Mouse (Mus musculus) heart, embryonic 15.5 days (tissue): ENCODE measurements at regions not wholly inside any gene's neighbourhood (a gene's known extent, or its start where the extent isn't known, plus 50 kb on each side); places are given as distances from the start of the nearest gene placed in this dataset.

Experiments
- ATAC-seq: fragments of 200-750 bp; cut with Nextera tagmentation; replicated peaks from 2 replicates; pipeline ENCODE4 v1.8.0; 2017; ENCODE audit warnings: low read depth, moderate TSS enrichment; ENCODE audit not compliant: insufficient number of reproducible peaks, insufficient read depth, low FRiP score
- H3K27ac ChIP-seq: fragments of 300-500 bp; sonication (generic); 2 replicates; pipeline ENCODE4 v1.5.1; 2015; ENCODE audit warnings: mild to moderate bottlenecking, inconsistent platforms
- H3K27me3 ChIP-seq: fragments of 300-500 bp; sonication (generic); 2 replicates; pipeline ENCODE4 v1.6.1; 2015; ENCODE audit warnings: inconsistent platforms
- H3K36me3 ChIP-seq: fragments of 300-500 bp; sonication (generic); 2 replicates; pipeline ENCODE4 v1.6.1; 2015; ENCODE audit warnings: mild to moderate bottlenecking, inconsistent platforms
- H3K4me1 ChIP-seq: fragments of 300-500 bp; sonication (generic); replicated peaks from 2 replicates; pipeline ENCODE4 v1.6.1; 2015; ENCODE audit warnings: inconsistent platforms
- H3K4me2 ChIP-seq: fragments of 300-500 bp; sonication (generic); 2 replicates; pipeline ENCODE4 v1.6.1; 2015; ENCODE audit warnings: inconsistent platforms, mild to moderate bottlenecking, moderate library complexity
- H3K4me3 ChIP-seq: fragments of 300-500 bp; sonication (generic); 2 replicates; pipeline ENCODE4 v1.5.1; 2015; ENCODE audit warnings: mild to moderate bottlenecking, inconsistent platforms
- H3K9ac ChIP-seq: fragments of 300-500 bp; sonication (generic); 2 replicates; pipeline ENCODE4 v1.6.1; 2015; ENCODE audit warnings: mild to moderate bottlenecking, inconsistent platforms
- H3K9me3 ChIP-seq: fragments of 300-500 bp; sonication (generic); replicated peaks from 2 replicates; pipeline ENCODE4 v1.6.1; 2016; ENCODE audit warnings: inconsistent platforms
- WGBS: fragments of 180-500 bp; shearing (Covaris S2); methylation state at CpG from one replicate; pipeline ENCODE4 v1.1.7; 2015; ENCODE audit warnings: mixed read lengths; 5-methylcytosine and 5-hydroxymethylcytosine counted together

- no peak for ATAC-seq
- WGBS: 54% methylated on average over 2 of the region's 2 CpGs
- H3K27me3 ChIP-seq: no peaks in the 10 kb centered on the region
- H3K36me3 ChIP-seq: no peaks in the 10 kb centered on the region
- H3K9me3 ChIP-seq: no peaks in the 10 kb centered on the region
- no peak overlapping the region for H3K27ac ChIP-seq
- peaks cover 11% of the 10 kb centered on the region for H3K4me1 ChIP-seq
- no peak overlapping the region for H3K4me2 ChIP-seq
- no peak overlapping the region for H3K9ac ChIP-seq
- H3K4me3 ChIP-seq: no peak overlapping the region
These were observed 317.7 kb downstream of the Gsdmc2 start for GRCm38 (mm10) chr15:63527318-63527717.

- H3K4me2 ChIP-seq: no peak overlapping the region
- H3K27ac ChIP-seq: no peak overlapping the region
- H3K4me1 ChIP-seq: peaks cover 11% of the 10 kb centered on the region
- 36% methylated on average over 2 of the region's 2 CpGs for WGBS
- 0 out of 2 replicates have a peak, but pooled peaks have one; percentile 22 for ATAC-seq
- H3K4me3 ChIP-seq: no peak overlapping the region
- H3K27me3 ChIP-seq: no peaks in the 10 kb centered on the region
- no peaks in the 10 kb centered on the region for H3K9me3 ChIP-seq
- no peak overlapping the region for H3K9ac ChIP-seq
- H3K36me3 ChIP-seq: no peaks in the 10 kb centered on the region
These were observed 318.2 kb downstream of the Gsdmc2 start for GRCm38 (mm10) chr15:63526820-63527219.

- Histone ChIP-seq H3K27ac (no peak overlapping the region), H3K9me3 (no peaks in the 10 kb centered on the region), H3K4me1 (no peaks in the 10 kb centered on the region), H3K4me2 (no peak overlapping the region), H3K36me3 (no peaks in the 10 kb centered on the region), H3K4me3 (no peak overlapping the region), H3K27me3 (no peaks in the 10 kb centered on the region), H3K9ac (no peak overlapping the region)
- ATAC-seq: no peak
- 63% methylated on average over 3 of the region's 3 CpGs for WGBS
These were observed 327.7 kb downstream of the Gsdmc2 start for GRCm38 (mm10) chr15:63517301-63517700.

GRCm38 (mm10) chr15:63500453-63500852, 344.5 kb downstream of the Gsdmc2 start:
- no peaks in the 10 kb centered on the region for H3K9me3 ChIP-seq
- 37% methylated on average over 1 of the region's 1 CpGs for WGBS
- H3K9ac ChIP-seq: no peak overlapping the region
- H3K27me3 ChIP-seq: no peaks in the 10 kb centered on the region
- no peak overlapping the region for H3K4me3 ChIP-seq
- H3K4me2 ChIP-seq: no peak overlapping the region
- no peak overlapping the region for H3K27ac ChIP-seq
- H3K4me1 ChIP-seq: no peaks in the 10 kb centered on the region
- ATAC-seq: no peak
- H3K36me3 ChIP-seq: no peaks in the 10 kb centered on the region

GRCm38 (mm10) chr15:63498483-63498882, 346.5 kb downstream of the Gsdmc2 start:
- no peak overlapping the region for H3K4me2 ChIP-seq
- no peaks in the 10 kb centered on the region for H3K36me3 ChIP-seq
- no peak for ATAC-seq
- no peak overlapping the region for H3K27ac ChIP-seq
- H3K4me3 ChIP-seq: no peak overlapping the region
- 75% methylated on average over 3 of the region's 3 CpGs for WGBS
- no peaks in the 10 kb centered on the region for H3K27me3 ChIP-seq
- no peak overlapping the region for H3K9ac ChIP-seq
- H3K4me1 ChIP-seq: no peaks in the 10 kb centered on the region
- no peaks in the 10 kb centered on the region for H3K9me3 ChIP-seq

GRCm38 (mm10) chr15:63497207-63497606, 347.8 kb downstream of the Gsdmc2 start:
- Histone ChIP-seq H3K4me3 (no peak overlapping the region), H3K27ac (no peak overlapping the region), H3K4me1 (no peaks in the 10 kb centered on the region), H3K9ac (no peak overlapping the region), H3K4me2 (no peak overlapping the region), H3K36me3 (no peaks in the 10 kb centered on the region), H3K9me3 (no peaks in the 10 kb centered on the region), H3K27me3 (no peaks in the 10 kb centered on the region)
- no peak for ATAC-seq
- 87% methylated on average over 3 of the region's 3 CpGs for WGBS

- no peak for ATAC-seq
These were observed 360.1 kb downstream of the Gsdmc2 start for GRCm38 (mm10) chr15:63484910-63485309.

GRCm38 (mm10) chr15:63484217-63484887, 360.6 kb downstream of the Gsdmc2 start:
- WGBS: 13% methylated on average over 4 of the region's 4 CpGs
- Histone ChIP-seq H3K4me1 (peaks cover 13% of the 10 kb centered on the region), H3K4me2 (peak overlapping the region; percentile 29; the same call in 1 of the 2 replicates), H3K4me3 (0 out of 2 replicates have a peak overlapping the region, but pooled peaks have one; percentile 0), H3K36me3 (no peaks in the 10 kb centered on the region), H3K9ac (no peak overlapping the region), H3K27me3 (no peaks in the 10 kb centered on the region), H3K9me3 (no peaks in the 10 kb centered on the region), H3K27ac (peak overlapping the region; percentile 58)
- ATAC-seq: no peak; the same call in 1 of the 2 replicates

More at GRCm38 (mm10) chr15:63484910-63485309, 360.1 kb downstream of the Gsdmc2 start:
- Histone ChIP-seq H3K27ac (peak overlapping the region; percentile 58), H3K4me1 (peaks cover 13% of the 10 kb centered on the region), H3K9me3 (no peaks in the 10 kb centered on the region), H3K27me3 (no peaks in the 10 kb centered on the region), H3K4me3 (no peak overlapping the region), H3K4me2 (no peak overlapping the region), H3K9ac (no peak overlapping the region), H3K36me3 (no peaks in the 10 kb centered on the region)
- 57% methylated on average over 5 of the region's 5 CpGs for WGBS

- Histone ChIP-seq H3K27me3 (no peaks in the 10 kb centered on the region), H3K4me1 (peaks cover 5% of the 10 kb centered on the region), H3K9ac (no peak overlapping the region), H3K4me3 (no peak overlapping the region), H3K9me3 (no peaks in the 10 kb centered on the region), H3K4me2 (no peak overlapping the region), H3K36me3 (no peaks in the 10 kb centered on the region), H3K27ac (no peak overlapping the region)
- no peak for ATAC-seq
- WGBS: 37% methylated on average over 1 of the region's 1 CpGs
These were observed 365.6 kb downstream of the Gsdmc2 start for GRCm38 (mm10) chr15:63479270-63479805.

GRCm38 (mm10) chr15:63466916-63467315, 378.1 kb downstream of the Gsdmc2 start:
- no peaks in the 10 kb centered on the region for H3K9me3 ChIP-seq
- H3K27ac ChIP-seq: no peak overlapping the region
- H3K4me3 ChIP-seq: no peak overlapping the region
- ATAC-seq: no peak
- H3K36me3 ChIP-seq: no peaks in the 10 kb centered on the region
- H3K27me3 ChIP-seq: no peaks in the 10 kb centered on the region
- H3K4me1 ChIP-seq: no peaks in the 10 kb centered on the region
- H3K9ac ChIP-seq: no peak overlapping the region
- H3K4me2 ChIP-seq: no peak overlapping the region
- WGBS: 57% methylated on average over 1 of the region's 1 CpGs

- ATAC-seq: no peak
- Histone ChIP-seq H3K9me3 (no peaks in the 10 kb centered on the region), H3K4me3 (no peak overlapping the region), H3K27me3 (no peaks in the 10 kb centered on the region), H3K4me2 (no peak overlapping the region), H3K9ac (no peak overlapping the region), H3K27ac (no peak overlapping the region), H3K4me1 (no peaks in the 10 kb centered on the region), H3K36me3 (no peaks in the 10 kb centered on the region)
- WGBS: 75% methylated on average over 3 of the region's 3 CpGs
These were observed 392.4 kb downstream of the Gsdmc2 start for GRCm38 (mm10) chr15:63452529-63452928.

- Histone ChIP-seq H3K27ac (no peak overlapping the region), H3K9ac (no peak overlapping the region), H3K4me1 (no peaks in the 10 kb centered on the region), H3K36me3 (no peaks in the 10 kb centered on the region), H3K27me3 (no peaks in the 10 kb centered on the region), H3K9me3 (no peaks in the 10 kb centered on the region), H3K4me2 (no peak overlapping the region), H3K4me3 (no peak overlapping the region)
- ATAC-seq: no peak
- WGBS: 70% methylated on average over 4 of the region's 4 CpGs
These were observed 398.7 kb downstream of the Gsdmc2 start for GRCm38 (mm10) chr15:63446288-63446687.
